Mouse (Mus musculus) embryonic fibroblast, embryonic 13.5 days (primary cell): Measurements from ENCODE around the gene A930017K11Rik.

ENCODE experiments used
- CTCF ChIP-seq: IDR thresholded peaks from 2 replicates; pipeline ENCODE4 v1.5.1; 2011; ENCODE audit warnings: mild to moderate bottlenecking, control low read depth, low read length, moderate library complexity, borderline replicate concordance; ENCODE audit not compliant: insufficient read depth
- POLR2A ChIP-seq: IDR thresholded peaks from 2 replicates; pipeline ENCODE4 v1.6.1; 2011; ENCODE audit warnings: low read depth, mild to moderate bottlenecking, control low read depth, low read length, moderate library complexity

DNA sequence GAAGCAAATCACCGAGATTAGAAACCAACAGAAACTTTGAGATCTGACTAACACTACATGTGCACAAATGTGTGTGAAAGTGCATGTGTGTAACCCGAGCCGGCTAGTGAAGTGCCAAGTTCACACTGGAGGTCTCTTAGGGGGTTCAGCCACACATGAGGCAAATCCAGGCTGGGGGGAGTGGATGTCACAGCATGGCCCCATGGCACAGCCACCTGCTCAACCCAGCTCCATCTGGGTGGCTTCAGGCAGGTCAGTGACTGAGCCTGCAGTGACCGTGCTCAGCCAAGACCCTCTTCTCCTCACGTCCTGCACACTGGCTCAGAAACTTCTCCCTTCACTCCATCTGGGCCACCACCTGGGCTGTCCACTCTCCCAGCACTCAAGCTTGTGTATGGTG lies 2.4 kb downstream of the A930017K11Rik start:
- TF ChIP-seq POLR2A (no peak), CTCF (no peak)
